In the genomic region with DNA sequence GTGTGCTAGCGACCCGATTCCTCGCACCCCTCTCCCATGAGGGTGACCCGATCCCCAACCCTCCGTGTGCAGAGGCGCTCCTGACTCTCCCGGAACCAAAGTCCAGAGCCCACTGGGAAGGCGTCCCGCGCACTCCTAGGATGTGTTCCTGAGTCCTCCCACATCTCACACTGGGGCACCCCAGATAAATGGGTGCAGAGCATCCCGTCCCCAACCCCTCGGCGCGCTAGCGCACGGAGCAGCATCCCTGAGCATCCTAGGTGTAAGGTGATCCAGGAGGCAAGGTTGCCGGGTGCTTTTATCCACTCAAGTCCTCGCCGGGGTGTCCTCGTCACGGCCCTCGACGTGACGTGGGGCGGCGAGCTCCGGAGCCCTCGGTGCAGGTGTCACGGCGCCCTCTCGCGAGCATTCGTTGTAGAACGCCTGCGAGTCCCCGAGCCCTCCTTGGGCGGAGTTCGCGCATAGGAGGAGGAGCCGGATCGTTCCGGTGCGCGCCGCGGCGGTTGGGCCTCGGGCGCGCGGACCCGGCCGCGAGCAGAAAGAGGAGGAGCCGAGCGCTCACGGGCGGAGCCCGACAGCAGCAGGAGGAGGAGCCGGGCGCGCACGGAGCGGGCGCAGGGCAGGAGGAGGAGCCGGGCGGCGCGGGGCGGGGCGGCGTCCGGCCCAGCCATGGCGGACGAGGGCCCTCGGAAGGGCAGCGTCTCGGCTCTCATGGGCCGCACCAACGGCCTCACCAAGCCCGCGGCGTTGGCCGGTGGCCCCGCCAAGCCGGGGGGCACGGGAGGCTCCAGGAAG, we compare ENCODE assay signal across 8 mouse cellular contexts. TPM values are rescaled to one million over a fixed set of nuclear protein-coding genes. Genes with fewer than 3 reads are reported as not detected.
A peak's percentile ranks its signal among the peaks of the same experiment; 100 is the strongest.
DNase-seq lines count a peak whose midpoint lies in the region; ATAC-seq and TF ChIP-seq lines count a peak whose summit lies in the region.

A gene (minus strand): TSS at position 373 of the 795 bp plus-strand sequence.
A gene (plus strand): TSS at position 535 of the 795 bp plus-strand sequence.

- WGBS in forebrain, embryonic 14.5 days, result under 1% methylated on average over 60 of the region's 87 CpGs
- under 1% methylated on average over 67 of the region's 87 CpGs for WGBS in neural tube, embryonic 15.5 days

- H3K27me3 ChIP-seq in ES-Bruce4 (ENCODE audit: control insufficient read depth, insufficient read depth, low read length, poor library complexity, severe bottlenecking), result no peaks in the 10 kb centered on the region
- H3K27me3 ChIP-seq in forebrain, embryonic 14.5 days (replicated peaks; ENCODE audit: control insufficient read depth, insufficient read depth, low read length), result no peaks in the 10 kb centered on the region
- no peaks in the 10 kb centered on the region for H3K27me3 ChIP-seq in neural tube, embryonic 15.5 days (replicated peaks)

- peak; percentile 99 for DNase-seq in forebrain, embryonic 14.5 days (ENCODE audit: low spot score)
- peak; percentile 97 to 98 for DNase-seq in heart, postnatal 14 days
- DNase-seq in layer of hippocampus, adult 11-12 months (ENCODE audit: low spot score), result peak; percentile 97
- peak; percentile 95 to 97 for DNase-seq in lung, adult 18-20 months
- DNase-seq in testis, postnatal 14 days (ENCODE audit: low spot score), result peak; percentile 94

- 0 out of 2 replicates have a peak within 1 kb of the TSS, but pooled peaks have one; percentile 3 for H3K27ac ChIP-seq in ES-Bruce4 (ENCODE audit: insufficient read depth, low read length)
- peak within 1 kb of the TSS; percentile 91 for H3K27ac ChIP-seq in forebrain, embryonic 14.5 days (ENCODE audit: low read depth, low read length)
- H3K27ac ChIP-seq in neural tube, embryonic 15.5 days (replicated peaks), result peak within 1 kb of the TSS; percentile 98

- H3K9me3 ChIP-seq in ES-Bruce4 (replicated peaks; ENCODE audit: control insufficient read depth, insufficient read depth, low read length, poor library complexity, severe bottlenecking), result no peaks in the 10 kb centered on the region
- no peaks in the 10 kb centered on the region for H3K9me3 ChIP-seq in forebrain, embryonic 14.5 days (replicated peaks; ENCODE audit: control insufficient read depth, low read length)
- no peaks in the 10 kb centered on the region for H3K9me3 ChIP-seq in neural tube, embryonic 15.5 days (replicated peaks)

- H3K36me3 ChIP-seq in ES-Bruce4 (ENCODE audit: control insufficient read depth, insufficient read depth, low read length, poor library complexity, severe bottlenecking), result no peaks in the 10 kb centered on the region
- 0 out of 2 replicates have a peak, but pooled peaks cover 2% of the 10 kb centered on the region for H3K36me3 ChIP-seq in forebrain, embryonic 14.5 days (ENCODE audit: control insufficient read depth, insufficient read depth, low read length)
- H3K36me3 ChIP-seq in neural tube, embryonic 15.5 days, result peaks cover 3% of the 10 kb centered on the region; the same call in 1 of the 2 replicates

- TF ChIP-seq POLR2A in ES-Bruce4 (IDR thresholded peaks at IDR 0.05; ENCODE audit: insufficient read depth, low read length), result peak; percentile 50

- no peak for TF ChIP-seq EP300 in ES-Bruce4 (IDR thresholded peaks at IDR 0.05; ENCODE audit: insufficient read depth, low read depth, low read length)

- no peaks in the 10 kb centered on the region for H3K4me1 ChIP-seq in ES-Bruce4 (ENCODE audit: control insufficient read depth, insufficient read depth, low read length)
- peaks cover 11% of the 10 kb centered on the region for H3K4me1 ChIP-seq in forebrain, embryonic 14.5 days (ENCODE audit: control insufficient read depth, insufficient read depth, low read length)
- H3K4me1 ChIP-seq in neural tube, embryonic 15.5 days, result peaks cover 39% of the 10 kb centered on the region

- peak; percentile 90 for ATAC-seq in cerebellum, adult (ENCODE audit: insufficient number of reproducible peaks, low FRiP score, low TSS enrichment)
- peak; percentile 95 for ATAC-seq in forebrain, embryonic 14.5 days
- ATAC-seq in neural tube, embryonic 15.5 days (ENCODE audit: low FRiP score), result peak; percentile 95

- peak within 1 kb of the TSS; percentile 94 for H3K4me2 ChIP-seq in forebrain, embryonic 14.5 days (ENCODE audit: low read length)
- H3K4me2 ChIP-seq in neural tube, embryonic 15.5 days, result peak within 1 kb of the TSS; percentile 97

- TF ChIP-seq CTCF in ES-Bruce4 (IDR thresholded peaks at IDR 0.05; ENCODE audit: low read depth, low read length), result peak; percentile 66

- intact Hi-C loops in heart, postnatal 14 days (cut with DNase I), result loop anchor here (2.0 to 5.0 kb wide), 2 partner anchors 57 to 208 kb away; no protein-coding TSS in a partner anchor

- peak within 1 kb of the TSS; percentile 89 for H3K4me3 ChIP-seq in ES-Bruce4 (ENCODE audit: low read depth, low read length)
- H3K4me3 ChIP-seq in forebrain, embryonic 14.5 days (ENCODE audit: low read depth, low read length), result peak within 1 kb of the TSS; percentile 98
- peak within 1 kb of the TSS; percentile 96 for H3K4me3 ChIP-seq in neural tube, embryonic 15.5 days (replicated peaks)

- H3K9ac ChIP-seq in ES-Bruce4 (ENCODE audit: low read depth, poor library complexity, severe bottlenecking), result peak within 1 kb of the TSS; percentile 82
- peak within 1 kb of the TSS; percentile 92 for H3K9ac ChIP-seq in forebrain, embryonic 14.5 days (ENCODE audit: low read length)
- H3K9ac ChIP-seq in neural tube, embryonic 15.5 days (replicated peaks), result peak within 1 kb of the TSS; percentile 89

RNA-seq across cellular contexts. Expression of the first gene that starts in this region (rescaled TPM):
- polyA plus RNA-seq in ES-Bruce4 (2011; ENCODE audit: insufficient read depth, insufficient read length, low read depth, missing spikeins), result 44.1 and 44.8 TPM in 2 replicates
- polyA plus RNA-seq in forebrain, embryonic 14.5 days (2014; fragmentation: Nextera tagmentation; extraction: Ambion mirVana), result 35.6 and 39.8 TPM in 2 replicates
- 10 to 100 TPM in 1 of 2 experiments, 1 to 10 TPM in 1; 8.8 to 10.7 TPM for total RNA-seq in heart, postnatal 14 days (2021)
- 36.4 and 38.0 TPM in 2 replicates for polyA plus RNA-seq in neural tube, embryonic 15.5 days (2015; fragmentation: Nextera tagmentation; extraction: Ambion mirVana)

RNA-seq across cellular contexts. Expression of the second gene that starts in this region (rescaled TPM):
- 68.0 and 83.3 TPM in 2 replicates for polyA plus RNA-seq in ES-Bruce4 (2011; ENCODE audit: insufficient read depth, insufficient read length, low read depth, missing spikeins)
- polyA plus RNA-seq in forebrain, embryonic 14.5 days (2014; fragmentation: Nextera tagmentation; extraction: Ambion mirVana), result 66.4 and 72.0 TPM in 2 replicates
- total RNA-seq in heart, postnatal 14 days (2021), result 10 to 100 TPM; 78.0 to 78.3 TPM
- 68.1 and 75.6 TPM in 2 replicates for polyA plus RNA-seq in neural tube, embryonic 15.5 days (2015; fragmentation: Nextera tagmentation; extraction: Ambion mirVana)

Comparison
In these comparisons a context has a peak if more than half of its experiments do, and no peak if none do; other contexts are left out.
1. Peak in every context shown above with its lines: DNase-seq, ATAC-seq, H3K4me3 ChIP-seq and H3K27ac ChIP-seq.
2. H3K27ac ChIP-seq: peak in every context shown above with its lines; median percentile 98 in neural tube, embryonic 15.5 days; 91 in forebrain, embryonic 14.5 days; 3 in ES-Bruce4.